Mouse (Mus musculus) liver, embryonic 11.5 days (tissue): ENCODE results near the gene Gm853. TPM values are rescaled to one million over a fixed set of nuclear protein-coding genes. Genes with fewer than 3 reads are reported as not detected.

Experiments used
- ATAC-seq: fragments of 200-750 bp; cut with Nextera tagmentation; replicated peaks from 2 replicates; pipeline ENCODE4 v1.8.0; 2017; ENCODE audit warnings: moderate number of reproducible peaks, mild to moderate bottlenecking, moderate TSS enrichment, moderate library complexity; ENCODE audit not compliant: low FRiP score
- DNase-seq: peaks from one replicate; pipeline ENCODE4 v3.0.0-alpha.2; 2017; ENCODE audit warnings: low spot score
- H3K27ac ChIP-seq: fragments of 300-500 bp; sonication (generic); 2 replicates; pipeline ENCODE4 v1.5.1; 2014; ENCODE audit warnings: mild to moderate bottlenecking, low read depth, low read length, control low read depth
- H3K27me3 ChIP-seq: fragments of 300-500 bp; sonication (generic); replicated peaks from 2 replicates; pipeline ENCODE4 v1.6.1; 2014; ENCODE audit warnings: low read length, mixed read lengths; ENCODE audit not compliant: control insufficient read depth, insufficient read depth
- H3K36me3 ChIP-seq: fragments of 300-500 bp; sonication (generic); 2 replicates; pipeline ENCODE4 v1.6.1; 2014; ENCODE audit warnings: mild to moderate bottlenecking, low read length, moderate library complexity, mixed read lengths; ENCODE audit not compliant: control insufficient read depth, insufficient read depth
- H3K4me1 ChIP-seq: fragments of 300-500 bp; sonication (generic); replicated peaks from 2 replicates; pipeline ENCODE4 v1.6.1; 2014; ENCODE audit warnings: low read length, mixed read lengths; ENCODE audit not compliant: control insufficient read depth, insufficient read depth
- H3K4me2 ChIP-seq: fragments of 300-500 bp; sonication (generic); 2 replicates; pipeline ENCODE4 v1.6.1; 2014; ENCODE audit warnings: mild to moderate bottlenecking, control low read depth, moderate library complexity
- H3K4me3 ChIP-seq: fragments of 300-500 bp; sonication (generic); 2 replicates; pipeline ENCODE4 v1.5.1; 2014; ENCODE audit warnings: low read depth, low read length, control low read depth
- H3K9ac ChIP-seq: fragments of 300-500 bp; sonication (generic); 2 replicates; pipeline ENCODE4 v1.6.1; 2014; ENCODE audit warnings: low read depth, low read length, control low read depth
- H3K9me3 ChIP-seq: fragments of 300-500 bp; sonication (generic); 2 replicates; pipeline ENCODE4 v1.6.1; 2016; ENCODE audit warnings: low read length, inconsistent platforms, mixed read lengths; ENCODE audit not compliant: control insufficient read depth
- WGBS: fragments of 180-500 bp; shearing (Covaris S2); extraction: QIAGEN DNeasy Blood & Tissue Kit; methylation state at CpG from one replicate; pipeline ENCODE4 v1.1.7; 2014; 5-methylcytosine and 5-hydroxymethylcytosine counted together
- polyA plus RNA-seq: library from polyadenylated mRNA; unstranded; fragments of >200 nt; fragmentation: Nextera tagmentation; extraction: Ambion mirVana; gene quantifications from 2 replicates; pipeline ENCODE4 v1.2.1, GENCODE M21; 2014

The Gm853 gene
- polyA plus RNA-seq, 1 experiment from 2014 or later, result not detected

GRCm38 (mm10) chr4:130242956-130243355 lies 20.8 kb upstream of the Gm853 start:
- no peaks in the 10 kb centered on the region; the same call in 1 of the 2 replicates for H3K27me3 ChIP-seq
- ATAC-seq, result 0 out of 2 replicates have a peak, but pooled peaks have one; percentile 47
- H3K4me2 ChIP-seq, result no peak overlapping the region
- H3K4me1 ChIP-seq, result no peaks in the 10 kb centered on the region
- no peaks in the 10 kb centered on the region for H3K36me3 ChIP-seq
- no peak overlapping the region for H3K9ac ChIP-seq
- no peaks in the 10 kb centered on the region for H3K9me3 ChIP-seq
- H3K27ac ChIP-seq, result peak overlapping the region; percentile 38; the same call in 1 of the 2 replicates
- no peak for DNase-seq
- H3K4me3 ChIP-seq, result no peak overlapping the region
- WGBS, result 70% methylated on average over 5 of the region's 5 CpGs

GRCm38 (mm10) chr4:130240695-130241094 lies 18.5 kb upstream of the Gm853 start:
- ATAC-seq (no peak), DNase-seq (no peak)
- 32% methylated on average over 5 of the region's 5 CpGs for WGBS

GRCm38 (mm10) chr4:130237607-130238006 lies 15.4 kb upstream of the Gm853 start:
- H3K4me3 ChIP-seq, result no peak overlapping the region
- no peaks in the 10 kb centered on the region for H3K27me3 ChIP-seq
- no peak overlapping the region for H3K9ac ChIP-seq
- no peaks in the 10 kb centered on the region for H3K36me3 ChIP-seq
- H3K27ac ChIP-seq, result no peak overlapping the region
- 80% methylated on average over 4 of the region's 4 CpGs for WGBS
- no peaks in the 10 kb centered on the region for H3K9me3 ChIP-seq
- ATAC-seq, result no peak
- no peak overlapping the region for H3K4me2 ChIP-seq
- no peak for DNase-seq
- no peaks in the 10 kb centered on the region for H3K4me1 ChIP-seq

More at GRCm38 (mm10) chr4:130240695-130241094, 18.5 kb upstream of the Gm853 start:
- no peak overlapping the region for H3K27ac ChIP-seq
- no peak overlapping the region for H3K9ac ChIP-seq
- H3K4me2 ChIP-seq, result no peak overlapping the region
- no peaks in the 10 kb centered on the region for H3K4me1 ChIP-seq
- no peaks in the 10 kb centered on the region for H3K36me3 ChIP-seq
- H3K9me3 ChIP-seq, result no peaks in the 10 kb centered on the region
- H3K27me3 ChIP-seq, result no peaks in the 10 kb centered on the region
- H3K4me3 ChIP-seq, result no peak overlapping the region

DNA sequence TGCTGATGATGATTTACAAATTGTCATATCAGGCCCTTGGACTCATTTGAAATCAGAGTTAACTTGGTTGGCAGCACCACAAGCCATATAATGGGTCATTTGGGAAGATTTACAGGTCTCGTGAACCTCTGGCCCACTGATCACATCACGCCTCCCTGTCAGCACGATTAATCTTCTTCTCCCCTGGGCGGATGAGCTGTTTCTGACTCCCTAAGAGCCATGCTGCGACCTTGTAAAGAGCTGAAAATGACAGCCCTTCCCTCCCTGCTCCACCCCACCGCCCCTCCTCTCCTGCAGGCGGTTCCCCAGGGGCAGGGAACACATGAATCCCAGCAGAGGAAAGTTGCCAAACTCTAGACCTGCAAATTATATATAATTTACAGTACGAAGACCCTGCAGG lies 14.2 kb upstream of the Gm853 start:
- H3K36me3 ChIP-seq, result no peaks in the 10 kb centered on the region
- H3K27ac ChIP-seq, result no peak overlapping the region
- 50% methylated on average over 8 of the region's 8 CpGs for WGBS
- no peaks in the 10 kb centered on the region for H3K27me3 ChIP-seq
- no peak overlapping the region for H3K4me2 ChIP-seq
- H3K9me3 ChIP-seq, result no peaks in the 10 kb centered on the region
- no peak overlapping the region for H3K9ac ChIP-seq
- no peak for DNase-seq
- no peak overlapping the region for H3K4me3 ChIP-seq
- ATAC-seq, result no peak
- H3K4me1 ChIP-seq, result no peaks in the 10 kb centered on the region

- H3K4me2 ChIP-seq, result no peak overlapping the region
Measured at GRCm38 (mm10) chr4:130224071-130224470, 1.9 kb upstream of the Gm853 start.

GRCm38 (mm10) chr4:130220176-130220575 lies 2.0 kb downstream of the Gm853 start:
- Histone ChIP-seq H3K27me3 (no peaks in the 10 kb centered on the region), H3K4me1 (no peaks in the 10 kb centered on the region), H3K4me2 (no peak overlapping the region), H3K9ac (no peak overlapping the region), H3K4me3 (no peak overlapping the region), H3K27ac (no peak overlapping the region), H3K36me3 (no peaks in the 10 kb centered on the region), H3K9me3 (no peaks in the 10 kb centered on the region)
- ATAC-seq, result no peak
- no peak for DNase-seq
- 74% methylated on average over 9 of the region's 9 CpGs for WGBS

More at GRCm38 (mm10) chr4:130224071-130224470, 1.9 kb upstream of the Gm853 start:
- Histone ChIP-seq H3K4me1 (no peaks in the 10 kb centered on the region), H3K36me3 (no peaks in the 10 kb centered on the region), H3K27me3 (no peaks in the 10 kb centered on the region), H3K9me3 (no peaks in the 10 kb centered on the region), H3K4me3 (no peak overlapping the region), H3K27ac (no peak overlapping the region), H3K9ac (no peak overlapping the region)
- ATAC-seq, result no peak
- DNase-seq, result no peak

DNA sequence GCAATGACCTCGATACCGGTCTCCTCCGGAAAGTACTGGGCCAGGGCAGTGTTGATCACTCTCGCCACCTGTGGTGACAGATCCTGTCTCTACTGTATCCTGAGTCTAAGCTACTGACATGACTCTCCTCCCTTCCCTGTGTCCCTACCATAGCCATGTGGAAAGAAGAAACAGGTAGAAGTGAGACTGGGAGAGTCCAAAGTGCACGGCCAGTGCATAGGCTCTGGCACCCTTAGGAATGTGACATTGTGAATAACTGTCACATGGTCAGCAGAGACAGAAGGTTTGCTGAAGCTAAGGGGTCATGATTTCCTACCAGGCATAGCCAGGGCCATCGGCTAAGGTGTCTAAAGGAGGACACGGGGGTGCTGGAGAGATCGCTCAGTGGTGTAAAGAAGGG lies 6.8 kb downstream of the Gm853 start:
- Histone ChIP-seq H3K36me3 (no peaks in the 10 kb centered on the region), H3K4me2 (no peak overlapping the region), H3K27me3 (no peaks in the 10 kb centered on the region), H3K27ac (no peak overlapping the region), H3K9me3 (no peaks in the 10 kb centered on the region), H3K4me3 (no peak overlapping the region), H3K9ac (no peak overlapping the region), H3K4me1 (peaks cover 7% of the 10 kb centered on the region)
- DNase-seq, result no peak
- WGBS, result 88% methylated on average over 8 of the region's 8 CpGs
- ATAC-seq, result no peak

DNA sequence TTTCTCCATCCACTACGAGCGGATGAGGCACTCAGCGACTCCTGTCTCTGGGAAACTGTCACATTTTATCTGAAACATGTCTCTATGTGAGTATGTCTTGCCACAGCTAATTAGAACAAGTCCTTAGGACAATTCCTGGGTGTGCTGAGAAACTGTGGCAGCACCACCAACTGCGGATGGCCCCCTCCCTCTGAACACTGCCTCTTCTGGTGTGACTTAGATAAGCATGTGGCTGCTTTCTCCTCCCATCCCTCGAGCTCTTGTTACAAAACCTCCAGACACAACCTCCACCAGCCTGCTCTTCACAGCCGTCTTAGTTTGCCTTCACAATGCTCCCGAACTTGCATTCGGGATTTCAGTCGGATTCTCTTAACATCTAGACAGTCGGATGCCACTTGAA lies 8.3 kb downstream of the Gm853 start:
- 55% methylated on average over 10 of the region's 10 CpGs for WGBS
- no peak overlapping the region; the same call in 1 of the 2 replicates for H3K4me2 ChIP-seq
- no peaks in the 10 kb centered on the region for H3K27me3 ChIP-seq
- no peaks in the 10 kb centered on the region for H3K36me3 ChIP-seq
- H3K9ac ChIP-seq, result no peak overlapping the region
- no peaks in the 10 kb centered on the region for H3K9me3 ChIP-seq
- H3K4me1 ChIP-seq, result peaks cover 7% of the 10 kb centered on the region
- peak; percentile 71; the same call in 1 of the 2 replicates for ATAC-seq
- 0 out of 2 replicates have a peak overlapping the region, but pooled peaks have one; percentile 26 for H3K27ac ChIP-seq
- H3K4me3 ChIP-seq, result no peak overlapping the region
- no peak for DNase-seq

DNA sequence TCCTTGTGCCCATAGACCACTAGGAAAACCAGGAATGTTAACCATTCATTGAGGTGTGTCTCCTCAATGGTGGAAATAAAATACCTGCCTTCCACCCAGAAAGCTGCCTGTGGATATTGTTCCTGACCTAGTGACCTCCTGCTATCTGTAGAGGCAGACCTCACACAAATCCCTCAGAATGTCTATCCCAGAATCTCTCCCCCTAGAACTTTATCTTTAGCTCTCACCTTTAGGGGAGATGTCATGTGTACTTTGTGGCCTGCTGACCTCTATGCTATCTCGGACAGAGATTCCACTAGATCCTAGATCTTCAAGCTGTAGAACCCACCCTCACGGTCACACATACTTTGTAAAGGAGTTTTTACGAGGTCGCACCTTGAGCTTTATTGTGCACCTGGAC lies 9.0 kb downstream of the Gm853 start:
- H3K27me3 ChIP-seq, result no peaks in the 10 kb centered on the region
- DNase-seq (no peak), ATAC-seq (no peak)
- 0 out of 2 replicates have a peak overlapping the region, but pooled peaks have one; percentile 26 for H3K27ac ChIP-seq
- no peak overlapping the region for H3K4me3 ChIP-seq
- 65% methylated on average over 4 of the region's 4 CpGs for WGBS
- H3K4me2 ChIP-seq, result no peak overlapping the region
- H3K4me1 ChIP-seq, result peaks cover 7% of the 10 kb centered on the region
- no peaks in the 10 kb centered on the region for H3K36me3 ChIP-seq
- no peak overlapping the region for H3K9ac ChIP-seq
- H3K9me3 ChIP-seq, result no peaks in the 10 kb centered on the region
